Mouse (Mus musculus) ovary, adult 2 months (tissue): ENCODE measurements around the gene Syf2. TPM values are rescaled to one million over a fixed set of nuclear protein-coding genes. Genes with fewer than 3 reads are reported as not detected.

Source experiments
- polyA plus RNA-seq: library from polyadenylated mRNA; depleted of rRNA; stranded (reverse); fragments of >200 nt; gene quantifications from 2 replicates; pipeline ENCODE4 v1.2.3, GENCODE M21; 2012; rRNA removed

Syf2 gene
- 9.5 and 11.2 TPM in 2 replicates for polyA plus RNA-seq

GRCm38 (mm10) chr4:134930684-134931481 lies at the start of gene Syf2:
TSS of gene Syf2 (plus strand) at chr4:134930898.

GRCm38 (mm10) chr4:134914864-134915209 lies 15.9 kb upstream of the Syf2 start, which contains the start of gene Tmem50a:
TSS of gene Tmem50a (minus strand) at chr4:134915024.

GRCm38 (mm10) chr4:134923258-134924018 lies 7.3 kb upstream of the Syf2 start, which contains the start of gene Rsrp1:
TSS of gene Rsrp1 (plus strand) at chr4:134923592.

Other genes starting within 250 kb of the Syf2 start
- gene Man1c1, start 226.6 kb upstream of the Syf2 start, polyA plus RNA-seq = 7.0 and 9.6 TPM in 2 replicates
- 17.3 and 17.9 TPM in 2 replicates for gene Ldlrap1, start 162.9 kb upstream of the Syf2 start, polyA plus RNA-seq
- 17.7 and 18.3 TPM in 2 replicates for gene Maco1, start 77.6 kb upstream of the Syf2 start, polyA plus RNA-seq
- gene Rhd, start 66.4 kb upstream of the Syf2 start, polyA plus RNA-seq = 1.6 and 2.3 TPM in 2 replicates
- gene Tmem50a, start 15.9 kb upstream of the Syf2 start, polyA plus RNA-seq = 88.8 and 104 TPM in 2 replicates
- 1,545 and 2,628 TPM in 2 replicates for gene Rsrp1, start 7.3 kb upstream of the Syf2 start, polyA plus RNA-seq
- 0.96 and 1.5 TPM in 2 replicates for gene Runx3, start 189.8 kb downstream of the Syf2 start, polyA plus RNA-seq